Mouse (Mus musculus): ENCODE results near the gene Tom1.

DNA sequence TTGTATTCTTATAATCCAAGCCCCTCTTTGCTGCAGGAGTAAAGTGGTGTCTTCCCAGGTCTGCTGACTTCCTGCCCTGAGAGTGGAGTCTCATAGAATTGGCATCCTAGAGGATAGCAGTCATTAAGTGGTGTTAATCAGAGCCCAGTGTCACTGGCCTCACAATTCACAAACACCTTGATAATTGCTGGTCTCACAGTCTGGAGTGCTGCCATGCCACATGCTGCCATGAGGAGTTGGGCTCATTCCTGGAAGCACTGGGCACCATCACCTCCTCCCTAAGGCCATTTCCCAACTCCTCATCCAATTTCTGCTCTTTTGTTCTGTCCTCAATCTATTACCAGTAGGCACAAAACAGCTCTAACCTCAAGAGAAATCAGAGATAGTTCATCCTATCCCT, 2.1 kb downstream of the Tom1 start:
- TF ChIP-seq TAL1 (IDR thresholded peaks at IDR 0.05; ENCODE audit: low read length) (no peak), GATA1 (IDR thresholded peaks at IDR 0.05; ENCODE audit: low read length) (no peak)
